Mouse (Mus musculus): ENCODE measurements around the gene Hspb3. TPM values are rescaled to one million over a fixed set of nuclear protein-coding genes. Genes with fewer than 3 reads are reported as not detected.

Gene Hspb3
- not detected in 2 replicates for total RNA-seq (2014; fragmentation: Nextera tagmentation)
- total RNA-seq (2017): not detected in 2 replicates

- ATAC-seq (replicated peaks; ENCODE audit: low FRiP score, low TSS enrichment, poor library complexity, severe bottlenecking): no peak
Measured at GRCm38 (mm10) chr13:113663151-113663779, at the start of gene Hspb3. Hspb3 (minus strand) TSS chr13:113663676.

- no peak for ATAC-seq (replicated peaks; ENCODE audit: low FRiP score, low TSS enrichment, poor library complexity, severe bottlenecking)
Measured at GRCm38 (mm10) chr13:113713186-113713585, 49.7 kb upstream of the Hspb3 start.

GRCm38 (mm10) chr13:113706183-113706582 is 42.7 kb upstream of the Hspb3 start:
- no peak for ATAC-seq (replicated peaks; ENCODE audit: low FRiP score, low TSS enrichment, poor library complexity, severe bottlenecking)

- ATAC-seq (replicated peaks; ENCODE audit: low FRiP score, low TSS enrichment, poor library complexity, severe bottlenecking): no peak
Measured at GRCm38 (mm10) chr13:113701185-113701584, 37.7 kb upstream of the Hspb3 start.

GRCm38 (mm10) chr13:113699928-113700327 is 36.5 kb upstream of the Hspb3 start:
- no peak for ATAC-seq (replicated peaks; ENCODE audit: low FRiP score, low TSS enrichment, poor library complexity, severe bottlenecking)

DNA sequence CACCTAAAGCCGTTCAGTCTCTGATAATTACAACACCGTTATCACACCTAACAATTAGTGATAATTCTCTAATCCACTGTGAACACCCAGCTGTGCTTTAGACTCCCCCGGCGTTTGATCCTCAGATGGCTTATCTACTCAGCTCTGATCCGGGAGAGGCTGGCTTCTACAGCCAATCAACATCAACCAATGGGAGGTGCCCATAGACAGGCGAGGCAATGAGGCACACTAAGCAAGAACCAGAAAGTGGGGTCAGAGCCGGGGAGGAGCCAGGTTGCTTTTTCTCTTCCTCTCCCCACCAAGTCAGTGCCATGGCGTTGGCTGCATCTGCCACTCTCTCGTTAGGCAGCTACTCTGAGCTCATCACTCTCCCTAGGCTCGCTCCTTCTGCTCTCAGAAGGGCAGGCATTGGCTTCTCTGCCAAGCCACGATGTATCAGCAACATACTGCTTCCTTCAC is 36.0 kb upstream of the Hspb3 start:
- peak; percentile 97 for ATAC-seq (replicated peaks; ENCODE audit: low FRiP score, low TSS enrichment, poor library complexity, severe bottlenecking)

- no peak for ATAC-seq (replicated peaks; ENCODE audit: low FRiP score, low TSS enrichment, poor library complexity, severe bottlenecking)
Measured at GRCm38 (mm10) chr13:113696838-113697321, 33.4 kb upstream of the Hspb3 start.

DNA sequence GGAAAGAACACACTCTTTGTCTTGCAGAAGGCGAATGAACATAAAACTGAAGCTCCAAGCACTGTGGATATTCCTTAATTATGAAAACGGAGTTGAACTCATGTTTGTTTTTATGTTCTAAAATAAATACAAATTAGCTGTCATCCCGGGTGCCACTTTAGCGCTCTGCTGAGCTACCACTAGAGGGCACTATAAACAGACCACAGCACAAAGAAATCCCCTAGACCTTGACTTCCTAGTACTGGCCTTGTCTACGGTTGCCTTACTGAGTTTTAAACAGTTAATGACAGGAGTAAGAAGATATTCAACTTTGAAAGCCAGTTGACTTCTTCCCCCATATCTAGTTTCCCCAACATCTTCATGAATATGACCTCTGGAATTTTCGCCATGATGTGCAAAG is 29.9 kb upstream of the Hspb3 start:
- ATAC-seq (replicated peaks; ENCODE audit: low FRiP score, low TSS enrichment, poor library complexity, severe bottlenecking): peak; percentile 82

GRCm38 (mm10) chr13:113691644-113692043 is 28.2 kb upstream of the Hspb3 start:
- 0 out of 2 replicates have a peak, but pooled peaks have one; percentile 35 for ATAC-seq (replicated peaks; ENCODE audit: low FRiP score, low TSS enrichment, poor library complexity, severe bottlenecking)

GRCm38 (mm10) chr13:113689883-113690282 is 26.4 kb upstream of the Hspb3 start:
- ATAC-seq (replicated peaks; ENCODE audit: low FRiP score, low TSS enrichment, poor library complexity, severe bottlenecking): peak; percentile 60

DNA sequence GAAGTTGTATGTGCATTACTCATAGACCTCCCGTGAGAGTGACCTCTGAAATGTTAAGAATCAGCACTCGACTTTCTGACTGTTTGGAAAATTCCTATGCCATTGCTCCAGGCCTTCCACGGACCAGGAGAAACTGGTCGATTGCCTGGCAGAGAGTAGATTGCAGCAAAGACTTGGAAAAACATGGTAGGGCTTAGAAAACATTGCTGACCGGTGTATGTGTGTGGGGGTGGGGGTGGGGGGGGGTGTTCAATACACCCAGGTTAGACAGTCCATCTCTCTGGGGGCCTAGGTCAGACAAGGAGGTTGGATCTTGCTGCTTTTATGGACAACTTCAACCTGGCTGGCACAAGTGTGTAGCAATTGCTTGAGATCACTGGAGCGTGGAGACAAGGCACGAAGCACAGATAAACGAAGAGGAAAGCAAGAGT is 23.2 kb upstream of the Hspb3 start:
- no peak for ATAC-seq (replicated peaks; ENCODE audit: low FRiP score, low TSS enrichment, poor library complexity, severe bottlenecking)

GRCm38 (mm10) chr13:113682821-113683220 is 19.3 kb upstream of the Hspb3 start:
- no peak for ATAC-seq (replicated peaks; ENCODE audit: low FRiP score, low TSS enrichment, poor library complexity, severe bottlenecking)

- ATAC-seq (replicated peaks; ENCODE audit: low FRiP score, low TSS enrichment, poor library complexity, severe bottlenecking): no peak
Measured at GRCm38 (mm10) chr13:113680646-113681045, 17.2 kb upstream of the Hspb3 start.

- peak; percentile 68; the same call in 1 of the 2 replicates for ATAC-seq (replicated peaks; ENCODE audit: low FRiP score, low TSS enrichment, poor library complexity, severe bottlenecking)
Measured at GRCm38 (mm10) chr13:113669459-113670077, 6.1 kb upstream of the Hspb3 start.

GRCm38 (mm10) chr13:113663883-113664282 is 407 bp upstream of the Hspb3 start:
- ATAC-seq (replicated peaks; ENCODE audit: low FRiP score, low TSS enrichment, poor library complexity, severe bottlenecking): no peak

DNA sequence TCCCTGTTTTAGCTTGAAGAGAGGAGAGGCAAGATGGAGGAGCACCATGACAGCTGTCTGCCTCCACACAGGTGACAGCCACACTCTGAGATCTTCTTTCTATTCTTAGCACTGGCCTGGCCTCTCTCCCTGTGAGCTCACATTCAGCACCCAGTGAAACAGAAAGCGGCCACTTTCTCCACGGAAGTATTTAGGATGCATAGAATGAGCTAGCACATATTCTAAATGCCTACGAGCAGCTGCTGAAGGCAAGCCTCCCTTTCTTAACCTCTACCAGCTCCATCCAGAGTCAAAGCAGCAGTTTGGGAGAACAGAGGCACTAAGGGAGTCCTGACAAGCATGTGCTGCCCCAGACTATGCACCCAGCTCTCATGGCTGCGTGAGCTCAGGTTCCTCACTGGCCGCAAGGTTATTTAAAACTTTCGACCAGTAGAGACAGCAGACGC is 1.6 kb downstream of the Hspb3 start:
- no peak for ATAC-seq (replicated peaks; ENCODE audit: low FRiP score, low TSS enrichment, poor library complexity, severe bottlenecking)

DNA sequence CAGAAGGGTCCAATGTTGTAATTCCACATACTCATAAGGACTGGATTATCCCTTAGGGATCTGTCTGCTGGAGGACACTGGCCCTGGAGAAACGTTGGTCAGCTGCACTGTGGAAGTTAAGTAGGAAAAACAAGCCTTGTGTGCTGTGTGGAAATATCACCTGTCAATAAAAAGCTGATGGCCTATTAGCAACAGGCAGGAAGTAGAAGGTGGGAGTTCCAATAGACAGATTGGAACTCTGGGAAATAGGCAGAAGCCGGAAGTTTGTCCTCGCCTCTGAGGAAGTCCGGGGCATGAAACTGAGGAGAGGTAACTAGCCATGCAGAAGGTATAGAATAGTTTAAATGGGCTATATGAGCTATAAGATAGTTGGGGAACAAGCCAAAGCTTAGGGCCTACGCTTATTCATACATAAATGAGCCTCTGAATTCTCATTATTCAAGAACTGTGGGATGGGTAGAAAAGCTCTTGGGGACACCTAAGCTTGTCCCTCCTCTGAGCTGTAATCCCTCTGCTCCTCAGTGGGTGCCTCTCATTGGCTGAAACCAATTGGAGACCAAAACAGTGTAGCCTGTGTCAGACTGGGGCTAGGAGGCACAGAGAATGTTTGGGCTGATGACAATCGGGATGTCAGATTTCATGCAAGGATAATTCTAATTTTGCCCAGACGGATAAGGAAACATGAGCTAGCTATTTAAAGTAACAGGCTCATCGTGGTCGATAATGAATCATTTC is 2.7 kb downstream of the Hspb3 start:
- ATAC-seq (replicated peaks; ENCODE audit: low FRiP score, low TSS enrichment, poor library complexity, severe bottlenecking): no peak

DNA sequence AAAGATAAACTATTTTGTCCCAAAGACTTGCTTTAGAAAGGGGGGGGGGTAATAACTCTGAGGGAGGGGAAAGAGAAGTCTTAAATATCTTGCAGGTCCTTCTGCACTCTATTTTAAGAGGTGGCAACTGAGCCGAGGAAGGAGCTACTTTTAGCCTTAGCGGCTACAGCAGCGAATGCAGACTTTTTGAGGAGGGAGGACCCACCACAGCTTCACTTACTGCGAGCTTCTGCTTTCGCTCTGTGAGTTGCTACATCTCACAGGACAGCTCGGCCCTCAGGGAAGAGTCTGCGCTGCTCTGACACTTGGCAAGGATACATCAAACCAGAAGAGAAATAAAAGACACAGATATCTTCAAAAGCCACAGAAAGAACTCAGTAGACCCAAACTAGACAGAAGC is 6.3 kb downstream of the Hspb3 start:
- ATAC-seq (replicated peaks; ENCODE audit: low FRiP score, low TSS enrichment, poor library complexity, severe bottlenecking): no peak

DNA sequence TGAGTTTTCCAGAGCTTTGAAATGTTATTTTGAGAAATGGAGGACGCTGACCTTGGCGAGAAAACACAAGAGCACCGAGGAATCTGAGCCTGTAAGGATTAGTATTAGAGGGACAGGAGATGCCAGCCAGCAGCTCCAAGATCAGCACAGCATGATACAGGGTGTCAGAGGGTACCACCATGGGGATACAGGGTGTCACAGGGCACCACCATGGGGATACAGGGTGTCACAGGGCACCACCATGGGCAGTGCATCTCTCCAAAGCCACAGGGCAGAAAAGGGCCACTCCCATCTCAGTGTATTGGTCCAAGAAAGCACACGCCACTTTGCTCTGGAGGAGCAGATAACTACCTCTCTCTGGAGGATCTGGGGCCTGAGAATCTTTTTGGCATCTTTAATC is 6.8 kb downstream of the Hspb3 start:
- ATAC-seq (replicated peaks; ENCODE audit: low FRiP score, low TSS enrichment, poor library complexity, severe bottlenecking): no peak

DNA sequence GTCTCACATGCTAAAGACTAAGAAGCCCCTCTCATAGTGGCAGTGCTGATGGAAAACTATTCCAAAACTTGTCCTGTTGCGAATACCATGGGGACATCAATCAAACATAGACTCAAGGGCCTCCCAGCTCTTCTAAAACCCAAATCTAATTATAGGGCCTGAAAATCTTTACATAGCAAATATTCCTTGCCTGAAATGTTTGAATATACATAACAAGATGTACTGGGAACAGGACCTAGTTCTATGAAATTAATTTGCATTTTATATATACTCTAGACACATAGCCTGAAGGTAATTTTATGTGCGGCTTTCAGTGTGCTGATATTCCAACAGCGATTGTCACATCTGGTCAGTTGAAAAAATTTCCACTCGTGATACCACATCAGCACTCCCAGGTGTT is 8.0 kb downstream of the Hspb3 start:
- no peak for ATAC-seq (replicated peaks; ENCODE audit: low FRiP score, low TSS enrichment, poor library complexity, severe bottlenecking)

Measured in megakaryocyte-erythroid progenitor cell, adult 5-6 weeks (primary cell).